Mouse (Mus musculus): Measurements from ENCODE around the gene Tmem199. TPM values are rescaled to one million over a fixed set of nuclear protein-coding genes. Genes with fewer than 3 reads are reported as not detected.

Gene Tmem199
- polyA plus RNA-seq, 1 experiment from 2014 or later = 86.3 TPM

DNA sequence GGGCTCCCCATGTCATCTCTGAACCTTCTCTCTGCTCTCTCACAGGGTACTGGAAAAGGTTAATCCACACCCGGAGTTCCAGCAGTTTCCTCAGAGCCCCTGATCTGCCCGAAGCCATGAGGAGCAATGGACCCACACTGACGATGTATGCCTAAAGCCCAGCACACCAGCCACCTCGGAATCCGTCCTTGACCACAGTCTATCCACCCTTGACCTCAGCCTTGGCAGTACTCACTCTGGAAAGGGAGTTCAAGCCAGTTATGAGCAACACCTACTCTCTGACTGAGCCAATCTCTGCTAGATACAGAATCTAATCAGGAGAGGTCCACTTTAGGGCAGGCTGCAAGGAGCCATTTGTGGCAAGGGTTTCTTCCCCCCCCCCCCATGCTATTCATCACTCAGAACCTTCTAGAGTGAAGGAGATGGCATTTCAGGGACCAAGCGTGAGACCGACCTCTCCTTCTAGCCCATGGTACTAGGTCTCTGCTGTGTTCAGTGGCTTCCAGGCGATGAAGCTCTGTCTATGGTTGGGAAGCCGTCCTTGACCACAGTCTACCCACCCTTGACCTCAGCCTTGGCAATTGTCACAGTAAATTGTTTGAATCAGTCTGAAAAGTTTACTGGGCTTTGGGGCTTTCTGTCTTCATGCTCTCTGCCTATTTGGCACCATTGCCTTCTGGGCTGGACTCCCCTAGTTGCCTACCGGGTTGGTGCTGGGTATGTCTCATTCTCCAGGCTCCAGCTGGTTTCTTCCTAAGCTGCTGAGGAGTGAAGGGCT lies 40.5 kb downstream of the Tmem199 start:
- WGBS = 93% methylated on average over 10 of the region's 10 CpGs
- no peak overlapping the region for H3K27ac ChIP-seq (ENCODE audit: low read length)
- peaks cover 3% of the 10 kb centered on the region for H3K4me1 ChIP-seq (replicated peaks; ENCODE audit: control insufficient read depth, insufficient read depth, low read length)
- no peak overlapping the region for H3K4me2 ChIP-seq (ENCODE audit: low read length)
- no peaks in the 10 kb centered on the region for H3K27me3 ChIP-seq (replicated peaks; ENCODE audit: control insufficient read depth, insufficient read depth, low read length)
- ATAC-seq = no peak
- no peak overlapping the region for H3K9ac ChIP-seq (replicated peaks; ENCODE audit: low read depth, low read length)
- no peaks in the 10 kb centered on the region for H3K9me3 ChIP-seq (ENCODE audit: control insufficient read depth, low read length)
- H3K4me3 ChIP-seq (replicated peaks; ENCODE audit: low read length) = no peak overlapping the region
- peaks cover 5% of the 10 kb centered on the region; the same call in 1 of the 2 replicates for H3K36me3 ChIP-seq (ENCODE audit: control insufficient read depth, insufficient read depth)

DNA sequence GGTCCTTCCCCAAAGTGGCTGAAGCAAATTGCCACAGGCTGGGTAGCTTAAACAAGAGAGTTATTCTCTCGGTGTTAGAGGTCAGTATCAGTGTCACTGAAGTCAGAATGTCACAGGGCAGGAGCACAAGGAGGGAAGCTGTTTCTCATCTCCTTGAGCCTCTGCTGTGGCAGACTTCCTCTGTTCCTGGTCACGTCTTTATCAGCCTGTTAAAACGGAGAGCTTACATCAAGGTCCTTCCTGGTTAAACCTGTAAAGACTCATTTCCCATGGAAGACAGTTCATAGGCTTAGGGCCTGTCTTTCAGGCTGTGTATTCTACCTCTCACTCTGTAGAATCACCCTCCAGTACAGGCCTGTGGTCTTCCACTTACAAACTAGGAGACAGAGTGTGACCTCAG lies 44.0 kb downstream of the Tmem199 start:
- no peak overlapping the region for H3K4me3 ChIP-seq (replicated peaks; ENCODE audit: low read length)
- H3K27me3 ChIP-seq (replicated peaks; ENCODE audit: control insufficient read depth, insufficient read depth, low read length) = no peaks in the 10 kb centered on the region
- H3K4me2 ChIP-seq (ENCODE audit: low read length) = no peak overlapping the region
- no peaks in the 10 kb centered on the region for H3K9me3 ChIP-seq (ENCODE audit: control insufficient read depth, low read length)
- WGBS = 85% methylated on average over 3 of the region's 3 CpGs
- no peak for ATAC-seq
- H3K4me1 ChIP-seq (replicated peaks; ENCODE audit: control insufficient read depth, insufficient read depth, low read length) = peaks cover 13% of the 10 kb centered on the region
- H3K9ac ChIP-seq (replicated peaks; ENCODE audit: low read depth, low read length) = no peak overlapping the region
- no peak overlapping the region for H3K27ac ChIP-seq (ENCODE audit: low read length)
- H3K36me3 ChIP-seq (ENCODE audit: control insufficient read depth, insufficient read depth) = peaks cover 2% of the 10 kb centered on the region; the same call in 1 of the 2 replicates

DNA sequence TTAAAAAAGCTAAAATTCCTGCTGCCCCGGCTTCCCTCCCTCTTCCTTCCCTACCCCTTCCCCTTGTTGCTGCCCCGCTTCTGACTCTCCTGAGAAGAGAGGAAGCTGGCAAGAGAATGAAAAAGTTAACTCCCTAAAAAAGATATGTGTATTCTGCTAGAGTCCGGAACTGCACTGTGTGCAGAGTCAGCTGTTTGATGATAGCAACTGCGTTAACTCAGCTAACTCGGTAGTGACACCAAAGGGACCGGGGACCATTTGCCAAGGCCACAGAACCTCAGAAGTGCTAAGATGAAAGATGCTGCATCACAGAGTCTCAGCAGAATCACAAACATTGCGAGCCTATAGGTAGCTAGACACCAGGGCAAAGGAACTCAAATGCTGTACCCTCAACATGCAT lies 44.5 kb downstream of the Tmem199 start:
- no peak overlapping the region for H3K4me2 ChIP-seq (ENCODE audit: low read length)
- no peak for ATAC-seq

DNA sequence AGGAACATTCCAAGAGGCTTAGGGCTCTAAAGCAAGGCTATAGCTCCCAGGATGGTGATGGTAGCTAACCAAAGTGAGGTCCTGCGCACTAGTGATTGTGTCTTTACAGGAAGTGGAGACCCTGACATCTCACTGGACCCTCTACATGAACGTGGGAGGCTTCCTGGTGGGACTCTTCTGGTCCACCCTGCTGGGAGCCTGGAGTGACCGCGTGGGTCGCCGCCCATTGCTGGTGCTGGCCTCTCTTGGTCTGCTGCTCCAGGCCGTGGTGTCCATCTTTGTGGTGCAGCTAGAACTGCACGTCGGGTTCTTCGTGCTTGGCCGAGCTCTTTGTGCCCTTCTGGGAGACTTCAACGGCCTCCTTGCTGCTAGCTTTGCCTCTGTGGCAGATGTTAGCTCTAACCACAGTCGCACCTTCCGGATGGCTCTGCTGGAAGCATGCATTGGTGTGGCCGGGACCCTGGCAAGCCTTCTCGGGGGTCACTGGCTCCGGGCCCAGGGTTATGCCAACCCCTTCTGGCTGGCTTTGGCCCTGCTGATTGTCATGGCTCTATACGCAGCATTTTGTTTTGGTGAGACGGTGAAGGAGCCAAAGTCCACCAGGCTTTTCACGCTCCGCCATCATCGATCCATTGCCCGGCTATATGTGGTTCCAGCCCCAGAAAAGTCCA lies 45.6 kb downstream of the Tmem199 start:
- Histone ChIP-seq H3K4me1 (replicated peaks; ENCODE audit: control insufficient read depth, insufficient read depth, low read length) (peaks cover 13% of the 10 kb centered on the region), H3K27me3 (replicated peaks; ENCODE audit: control insufficient read depth, insufficient read depth, low read length) (no peaks in the 10 kb centered on the region), H3K36me3 (ENCODE audit: control insufficient read depth, insufficient read depth) (no peaks in the 10 kb centered on the region), H3K4me3 (replicated peaks; ENCODE audit: low read length) (peak overlapping the region; percentile 67), H3K9me3 (ENCODE audit: control insufficient read depth, low read length) (no peaks in the 10 kb centered on the region), H3K9ac (replicated peaks; ENCODE audit: low read depth, low read length) (peak overlapping the region; percentile 77), H3K27ac (ENCODE audit: low read length) (no peak overlapping the region), H3K4me2 (ENCODE audit: low read length) (peak overlapping the region; percentile 76)
- 43% methylated on average over 23 of the region's 23 CpGs for WGBS
- peak; percentile 6; the same call in 1 of the 2 replicates for ATAC-seq

More for the DNA sequence above, 44.5 kb downstream of the Tmem199 start:
- Histone ChIP-seq H3K9ac (replicated peaks; ENCODE audit: low read depth, low read length) (no peak overlapping the region), H3K36me3 (ENCODE audit: control insufficient read depth, insufficient read depth) (0 out of 2 replicates have a peak, but pooled peaks cover 2% of the 10 kb centered on the region), H3K9me3 (ENCODE audit: control insufficient read depth, low read length) (no peaks in the 10 kb centered on the region), H3K27me3 (replicated peaks; ENCODE audit: control insufficient read depth, insufficient read depth, low read length) (no peaks in the 10 kb centered on the region), H3K4me3 (replicated peaks; ENCODE audit: low read length) (no peak overlapping the region), H3K27ac (ENCODE audit: low read length) (no peak overlapping the region), H3K4me1 (replicated peaks; ENCODE audit: control insufficient read depth, insufficient read depth, low read length) (peaks cover 13% of the 10 kb centered on the region)
- WGBS = 96% methylated on average over 7 of the region's 7 CpGs

DNA sequence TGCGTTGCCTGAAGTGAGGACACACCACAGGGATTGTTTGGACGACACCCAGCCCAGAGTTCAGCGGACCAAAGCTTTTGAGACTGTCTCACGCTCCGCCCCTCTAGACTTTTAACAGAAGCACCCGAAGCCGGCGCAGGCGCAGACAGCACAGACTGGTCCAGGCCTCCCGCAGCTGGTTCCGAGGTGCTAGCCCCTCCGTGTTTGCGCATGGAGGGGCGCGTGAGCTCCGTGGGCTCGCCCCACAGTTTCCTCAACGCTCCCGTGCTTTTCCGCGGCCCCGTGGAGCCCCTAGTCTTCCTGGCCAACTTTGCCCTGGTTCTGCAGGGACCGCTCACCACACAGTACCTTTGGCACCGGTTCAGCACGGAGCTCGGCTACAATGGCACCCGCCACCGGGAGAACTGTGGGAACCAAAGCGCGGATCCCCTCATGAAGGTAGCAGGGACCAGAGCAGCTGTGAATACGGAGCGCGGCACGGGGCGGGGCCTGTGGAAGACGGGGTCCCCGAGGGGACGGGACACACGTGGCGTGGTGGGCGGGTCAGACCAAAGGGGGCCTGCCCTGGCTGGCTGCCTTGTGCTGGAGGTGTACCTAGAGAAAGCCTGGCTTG lies 46.3 kb downstream of the Tmem199 start, which contains the start of gene Slc46a1:
Gene Slc46a1, plus strand, starts transcription at position 130 of the 613 bp plus-strand sequence.
- H3K4me2 ChIP-seq (ENCODE audit: low read length) = peak within 1 kb of the TSS; percentile 76
- no peaks in the 10 kb centered on the region for H3K9me3 ChIP-seq (ENCODE audit: control insufficient read depth, low read length)
- H3K4me3 ChIP-seq (replicated peaks; ENCODE audit: low read length) = peak within 1 kb of the TSS; percentile 67
- H3K36me3 ChIP-seq (ENCODE audit: control insufficient read depth, insufficient read depth) = no peaks in the 10 kb centered on the region
- H3K27me3 ChIP-seq (replicated peaks; ENCODE audit: control insufficient read depth, insufficient read depth, low read length) = no peaks in the 10 kb centered on the region
- WGBS = under 1% methylated on average over 41 of the region's 41 CpGs
- H3K9ac ChIP-seq (replicated peaks; ENCODE audit: low read depth, low read length) = peak within 1 kb of the TSS; percentile 77
- H3K27ac ChIP-seq (ENCODE audit: low read length) = peak within 1 kb of the TSS; percentile 76
- H3K4me1 ChIP-seq (replicated peaks; ENCODE audit: control insufficient read depth, insufficient read depth, low read length) = peaks cover 13% of the 10 kb centered on the region
- peak; percentile 93 for ATAC-seq

DNA sequence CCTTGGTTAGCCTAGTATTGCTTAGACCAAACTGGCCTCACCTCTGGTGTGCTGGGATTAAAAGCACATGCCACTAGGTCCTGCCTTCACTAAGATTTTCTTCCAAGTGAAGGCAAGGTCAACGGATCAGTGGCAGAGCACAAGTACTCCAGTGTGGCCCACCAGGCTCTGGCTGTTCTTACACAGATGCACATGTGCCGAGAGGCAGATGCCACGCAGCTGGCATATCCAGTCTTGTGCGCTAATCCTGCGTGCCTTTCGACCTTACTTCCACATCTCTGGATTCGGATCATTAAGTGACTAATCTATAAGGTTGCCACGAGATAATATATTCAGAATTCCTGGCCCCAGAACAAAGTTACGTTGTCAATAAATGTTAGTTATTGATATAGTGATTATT lies 46.9 kb downstream of the Tmem199 start:
- no peak overlapping the region for H3K27ac ChIP-seq (ENCODE audit: low read length)
- peaks cover 13% of the 10 kb centered on the region for H3K4me1 ChIP-seq (replicated peaks; ENCODE audit: control insufficient read depth, insufficient read depth, low read length)
- H3K4me3 ChIP-seq (replicated peaks; ENCODE audit: low read length) = peak overlapping the region; percentile 67
- H3K27me3 ChIP-seq (replicated peaks; ENCODE audit: control insufficient read depth, insufficient read depth, low read length) = no peaks in the 10 kb centered on the region
- 25% methylated on average over 9 of the region's 9 CpGs for WGBS
- peak overlapping the region; percentile 76 for H3K4me2 ChIP-seq (ENCODE audit: low read length)
- H3K9me3 ChIP-seq (ENCODE audit: control insufficient read depth, low read length) = no peaks in the 10 kb centered on the region
- ATAC-seq = no peak
- H3K9ac ChIP-seq (replicated peaks; ENCODE audit: low read depth, low read length) = peak overlapping the region; percentile 77; the same call in 1 of the 2 replicates
- H3K36me3 ChIP-seq (ENCODE audit: control insufficient read depth, insufficient read depth) = no peaks in the 10 kb centered on the region

DNA sequence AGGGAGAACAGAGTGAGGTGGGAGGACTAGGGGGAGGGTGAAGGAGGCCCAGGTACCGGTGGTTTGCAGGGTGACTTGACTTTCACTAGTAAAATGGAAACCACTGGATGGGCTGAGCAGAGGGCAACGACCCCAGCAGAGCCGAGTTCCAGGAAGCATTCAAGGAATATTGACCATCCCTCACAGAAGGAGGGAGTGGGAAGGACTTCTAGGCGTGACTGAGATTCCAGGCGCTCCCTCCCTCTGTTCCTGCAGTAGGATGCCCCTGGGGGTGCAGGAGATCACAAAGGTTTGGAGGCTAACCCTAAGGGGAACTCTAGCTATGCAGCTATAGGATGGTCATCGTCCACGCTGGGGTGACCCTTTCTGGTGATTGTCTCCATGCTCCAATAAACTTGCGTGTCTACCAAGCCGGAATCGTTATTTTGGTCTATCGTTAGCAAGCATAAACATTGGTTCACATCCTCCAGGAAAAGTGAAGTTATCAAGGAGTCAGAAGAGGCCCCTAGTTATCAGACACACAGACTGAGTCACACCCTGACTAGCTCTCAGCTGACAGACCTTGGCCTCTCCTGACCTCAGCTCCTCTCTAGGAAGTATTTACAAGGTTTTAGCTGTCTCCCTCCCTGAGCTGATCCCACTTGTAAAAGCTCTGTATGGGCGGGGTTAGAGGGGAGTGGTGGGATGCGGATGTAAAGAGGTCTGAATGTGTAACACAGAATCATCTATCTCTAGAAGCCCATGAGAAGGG lies 48.5 kb downstream of the Tmem199 start:
- Histone ChIP-seq H3K4me3 (replicated peaks; ENCODE audit: low read length) (no peak overlapping the region), H3K36me3 (ENCODE audit: control insufficient read depth, insufficient read depth) (no peaks in the 10 kb centered on the region), H3K27ac (ENCODE audit: low read length) (no peak overlapping the region), H3K9ac (replicated peaks; ENCODE audit: low read depth, low read length) (no peak overlapping the region), H3K4me2 (ENCODE audit: low read length) (no peak overlapping the region), H3K9me3 (ENCODE audit: control insufficient read depth, low read length) (no peaks in the 10 kb centered on the region), H3K4me1 (replicated peaks; ENCODE audit: control insufficient read depth, insufficient read depth, low read length) (peaks cover 13% of the 10 kb centered on the region), H3K27me3 (replicated peaks; ENCODE audit: control insufficient read depth, insufficient read depth, low read length) (no peaks in the 10 kb centered on the region)
- no peak for ATAC-seq
- WGBS = 71% methylated on average over 13 of the region's 13 CpGs

DNA sequence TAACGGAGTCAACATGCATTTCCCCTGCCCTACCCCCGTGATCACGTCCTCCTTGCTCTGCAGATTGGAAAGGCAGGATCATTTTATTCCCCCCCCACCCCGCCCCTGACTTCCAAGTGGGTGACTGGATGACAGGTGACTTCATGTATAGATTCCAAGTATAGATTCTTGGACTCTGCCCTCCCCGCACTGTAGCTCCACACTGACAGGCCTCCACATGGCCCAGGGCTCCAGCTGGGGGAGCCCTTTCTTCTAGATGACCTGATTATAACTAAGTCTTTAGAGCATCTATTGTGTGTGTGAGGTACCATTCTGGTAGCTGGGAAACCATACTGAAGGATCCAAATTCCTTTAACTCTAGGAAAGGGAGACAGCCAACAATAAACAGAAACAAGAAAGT lies 49.3 kb downstream of the Tmem199 start:
- Histone ChIP-seq H3K4me2 (ENCODE audit: low read length) (no peak overlapping the region), H3K27me3 (replicated peaks; ENCODE audit: control insufficient read depth, insufficient read depth, low read length) (no peaks in the 10 kb centered on the region), H3K9me3 (ENCODE audit: control insufficient read depth, low read length) (no peaks in the 10 kb centered on the region), H3K4me3 (replicated peaks; ENCODE audit: low read length) (no peak overlapping the region), H3K4me1 (replicated peaks; ENCODE audit: control insufficient read depth, insufficient read depth, low read length) (peaks cover 13% of the 10 kb centered on the region), H3K36me3 (ENCODE audit: control insufficient read depth, insufficient read depth) (no peaks in the 10 kb centered on the region), H3K9ac (replicated peaks; ENCODE audit: low read depth, low read length) (no peak overlapping the region), H3K27ac (ENCODE audit: low read length) (no peak overlapping the region)
- no peak for ATAC-seq
- 80% methylated on average over 5 of the region's 5 CpGs for WGBS

All from forebrain, embryonic 16.5 days (tissue).